Mouse (Mus musculus) thymus, postnatal 36 days (tissue): ENCODE results near the gene Smurf1.
A peak's percentile ranks its signal among the peaks of the same experiment; 100 is the strongest.

Experiments
- DNase-seq, 2 experiments: peaks; one replicate each; pipeline ENCODE4 v3.0.0; 2022; ENCODE audit warnings: mixed read lengths in 2 of 2

Smurf1 gene

GRCm38 (mm10) chr5:144913361-144913760, 52.3 kb downstream of the Smurf1 start:
- no peak for DNase-seq

GRCm38 (mm10) chr5:144912519-144913310, 52.9 kb downstream of the Smurf1 start:
- no peak for DNase-seq

- DNase-seq: no peak
These were observed 56.1 kb downstream of the Smurf1 start for GRCm38 (mm10) chr5:144909521-144909920.

GRCm38 (mm10) chr5:144907591-144907990, 58.1 kb downstream of the Smurf1 start:
- no peak for DNase-seq

- DNase-seq: no peak
These were observed 61.1 kb downstream of the Smurf1 start for GRCm38 (mm10) chr5:144904356-144905134.

- no peak for DNase-seq
These were observed 63.9 kb downstream of the Smurf1 start for GRCm38 (mm10) chr5:144901791-144902190.

- DNase-seq: no peak
These were observed 64.6 kb downstream of the Smurf1 start for GRCm38 (mm10) chr5:144901035-144901434.

GRCm38 (mm10) chr5:144898448-144899052, 67.1 kb downstream of the Smurf1 start:
- no peak for DNase-seq

- no peak for DNase-seq
These were observed 67.8 kb downstream of the Smurf1 start for GRCm38 (mm10) chr5:144897881-144898280.

- no peak for DNase-seq
These were observed 74.4 kb downstream of the Smurf1 start for GRCm38 (mm10) chr5:144891276-144891675.

- no peak for DNase-seq
These were observed 79.5 kb downstream of the Smurf1 start for GRCm38 (mm10) chr5:144885968-144886650.

GRCm38 (mm10) chr5:144884629-144885217, 80.9 kb downstream of the Smurf1 start:
- no peak for DNase-seq

- DNase-seq: no peak
These were observed 83.8 kb downstream of the Smurf1 start for GRCm38 (mm10) chr5:144881670-144882399.

GRCm38 (mm10) chr5:144877021-144877420, 88.6 kb downstream of the Smurf1 start:
- no peak for DNase-seq

- DNase-seq: peak; percentile 49 to 54
These were observed 89.8 kb downstream of the Smurf1 start for GRCm38 (mm10) chr5:144875892-144876291.

- no peak for DNase-seq
These were observed 90.4 kb downstream of the Smurf1 start for GRCm38 (mm10) chr5:144875227-144875626.

GRCm38 (mm10) chr5:144872867-144873266, 92.8 kb downstream of the Smurf1 start:
- DNase-seq: no peak

- no peak for DNase-seq
These were observed 93.3 kb downstream of the Smurf1 start for GRCm38 (mm10) chr5:144872326-144872725.

- no peak for DNase-seq
These were observed 93.9 kb downstream of the Smurf1 start for GRCm38 (mm10) chr5:144871775-144872174.

- no peak for DNase-seq
These were observed 94.9 kb downstream of the Smurf1 start for GRCm38 (mm10) chr5:144870782-144871181.

GRCm38 (mm10) chr5:144869466-144869865, 96.2 kb downstream of the Smurf1 start:
- DNase-seq: no peak

GRCm38 (mm10) chr5:144866923-144867322, 98.7 kb downstream of the Smurf1 start:
- DNase-seq: no peak
